Mouse (Mus musculus): Measurements from ENCODE around the gene Il6st.

GRCm38 (mm10) chr13:112490036-112490435 lies 26.2 kb downstream of the Il6st start:
- no peak for TF ChIP-seq CTCF (conservative IDR thresholded peaks at IDR 0.05; ENCODE audit: low read length)
- no peak for TF ChIP-seq POU5F1 (IDR thresholded peaks at IDR 0.05; ENCODE audit: borderline replicate concordance, low read length)
- TF ChIP-seq NANOG (IDR thresholded peaks at IDR 0.05; ENCODE audit: borderline replicate concordance, low read length): no peak
